Mouse (Mus musculus) cerebral cortex, adult 2 months (tissue): ENCODE measurements around the gene Eapp.

ENCODE experiments used
- WGBS: fragments of 180-500 bp; shearing (Covaris S2); methylation state at CpG from one replicate; pipeline ENCODE4 v1.1.7; 2018; 5-methylcytosine and 5-hydroxymethylcytosine counted together

Gene Eapp

GRCm38 (mm10) chr12:54683182-54683581, 12.5 kb downstream of the Eapp start:
- WGBS: 11% methylated on average over 1 of the region's 1 CpGs

- 92% methylated on average over 9 of the region's 9 CpGs for WGBS
These were observed 19.0 kb downstream of the Eapp start for GRCm38 (mm10) chr12:54676709-54677108.

- WGBS: 95% methylated on average over 4 of the region's 4 CpGs
These were observed 20.3 kb downstream of the Eapp start for GRCm38 (mm10) chr12:54675396-54675795.

- WGBS: 82% methylated on average over 4 of the region's 4 CpGs
These were observed 24.4 kb downstream of the Eapp start for GRCm38 (mm10) chr12:54671262-54671661.

- WGBS: 95% methylated on average over 1 of the region's 1 CpGs
These were observed 27.6 kb downstream of the Eapp start for GRCm38 (mm10) chr12:54668141-54668540.

- 82% methylated on average over 6 of the region's 6 CpGs for WGBS
These were observed 30.2 kb downstream of the Eapp start for GRCm38 (mm10) chr12:54665526-54665925.

GRCm38 (mm10) chr12:54661470-54661869, 34.2 kb downstream of the Eapp start:
- 80% methylated on average over 5 of the region's 5 CpGs for WGBS

- WGBS: 89% methylated on average over 3 of the region's 3 CpGs
These were observed 35.8 kb downstream of the Eapp start for GRCm38 (mm10) chr12:54659901-54660300.

GRCm38 (mm10) chr12:54658425-54659092, 37.1 kb downstream of the Eapp start:
- 75% methylated on average over 7 of the region's 7 CpGs for WGBS

- WGBS: 98% methylated on average over 5 of the region's 5 CpGs
These were observed 37.7 kb downstream of the Eapp start for GRCm38 (mm10) chr12:54657951-54658350.

- 58% methylated on average over 2 of the region's 2 CpGs for WGBS
These were observed 38.5 kb downstream of the Eapp start for GRCm38 (mm10) chr12:54657226-54657625.

GRCm38 (mm10) chr12:54656396-54657171, 39.1 kb downstream of the Eapp start, which contains the start of gene Sptssa:
TSS of gene Sptssa (minus strand) at chr12:54656573.
- WGBS: 4% methylated on average over 52 of the region's 53 CpGs

- under 1% methylated on average over 22 of the region's 22 CpGs for WGBS
These were observed 39.7 kb downstream of the Eapp start for GRCm38 (mm10) chr12:54656039-54656395.

- WGBS: 7% methylated on average over 16 of the region's 16 CpGs
These were observed 40.2 kb downstream of the Eapp start for GRCm38 (mm10) chr12:54655292-54656038.

GRCm38 (mm10) chr12:54654741-54655140, 41.0 kb downstream of the Eapp start:
- WGBS: 76% methylated on average over 1 of the region's 1 CpGs

GRCm38 (mm10) chr12:54654141-54654540, 41.6 kb downstream of the Eapp start:
- WGBS: 61% methylated on average over 4 of the region's 4 CpGs

GRCm38 (mm10) chr12:54652346-54652745, 43.4 kb downstream of the Eapp start:
- WGBS: 72% methylated on average over 12 of the region's 12 CpGs

GRCm38 (mm10) chr12:54651820-54652219, 43.9 kb downstream of the Eapp start:
- WGBS: 31% methylated on average over 8 of the region's 8 CpGs

GRCm38 (mm10) chr12:54651158-54651557, 44.5 kb downstream of the Eapp start:
- WGBS: 66% methylated on average over 1 of the region's 1 CpGs

GRCm38 (mm10) chr12:54644947-54645346, 50.8 kb downstream of the Eapp start:
- 78% methylated on average over 2 of the region's 2 CpGs for WGBS

GRCm38 (mm10) chr12:54643320-54643892, 52.3 kb downstream of the Eapp start:
- 89% methylated on average over 5 of the region's 5 CpGs for WGBS

- 97% methylated on average over 4 of the region's 4 CpGs for WGBS
These were observed 54.3 kb downstream of the Eapp start for GRCm38 (mm10) chr12:54641374-54641773.
